Mouse (Mus musculus) mouse embryonic stem cell (cell line): ENCODE results near the gene Gm43064.

Experiments used
- in situ Hi-C, 2 experiments: fragments of 300-500 bp; cut with MboI; formaldehyde crosslinking; loops; 1 replicate in 1 of 2; 3 replicates in 1 of 2; pipeline ENCODE4 v1.14.3; 2019 to 2020; ENCODE audit warnings: low sequenced_read_pairs in 2 of 2, low pct_unique_long_range_greater_than_20kb in 1 of 2, mixed read lengths in 1 of 2; ENCODE audit not compliant: unreplicated experiment in 1 of 2

Gene Gm43064

DNA sequence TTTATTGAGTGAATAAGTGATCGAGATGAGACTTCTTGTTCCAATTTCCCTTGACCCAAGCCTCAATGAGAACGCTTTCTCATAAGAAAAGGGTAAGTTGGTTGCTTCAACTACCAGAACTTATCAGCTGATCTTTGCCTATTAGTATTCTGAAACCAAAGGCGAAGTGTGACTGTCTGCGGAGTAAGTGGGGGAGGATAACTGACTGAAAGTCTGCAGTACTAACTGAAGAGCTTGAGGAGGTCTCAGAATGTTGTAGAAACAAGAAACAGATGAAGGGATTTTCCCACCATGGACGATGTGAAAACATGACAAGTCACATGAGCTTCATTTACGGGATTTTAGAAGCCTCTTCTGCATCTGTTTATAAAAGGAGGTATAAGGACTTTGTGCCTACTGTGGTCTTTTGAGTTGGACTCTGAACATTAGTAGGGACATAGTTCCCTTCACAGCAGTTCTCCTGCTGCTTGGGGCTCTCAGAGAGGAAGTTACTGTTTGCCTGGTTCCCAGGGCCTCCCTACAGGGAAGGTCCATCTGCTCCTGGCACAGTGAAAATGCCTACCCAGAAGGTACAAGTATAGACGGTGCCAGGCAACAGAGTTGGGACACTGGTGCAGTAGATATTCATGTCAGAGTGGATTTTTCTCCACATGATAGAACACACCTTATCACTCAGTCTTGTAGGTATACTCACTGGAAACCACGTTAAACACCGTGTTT, 41.4 kb downstream of the Gm43064 start:
- in situ Hi-C loops, result no loop called here

DNA sequence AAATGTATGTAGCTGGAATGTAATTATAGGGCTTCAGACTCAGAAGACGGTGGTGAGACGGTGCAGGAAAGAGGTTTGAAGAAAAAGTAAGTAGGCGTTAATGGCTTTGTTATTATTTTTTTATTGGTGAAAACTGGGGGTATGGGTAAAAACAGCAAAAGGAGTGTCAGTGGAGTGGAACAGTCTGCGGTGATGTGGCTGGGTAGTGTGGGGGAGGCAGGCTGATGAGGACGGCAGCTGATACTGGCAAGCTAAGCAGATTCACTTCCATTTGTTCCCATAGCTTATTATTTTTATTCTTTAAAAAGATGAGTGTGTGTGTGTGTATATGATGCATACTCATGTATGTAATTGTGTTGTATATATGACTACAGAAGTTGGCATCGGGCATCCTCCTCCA, 42.1 kb downstream of the Gm43064 start:
- in situ Hi-C loops, result no loop called here

DNA sequence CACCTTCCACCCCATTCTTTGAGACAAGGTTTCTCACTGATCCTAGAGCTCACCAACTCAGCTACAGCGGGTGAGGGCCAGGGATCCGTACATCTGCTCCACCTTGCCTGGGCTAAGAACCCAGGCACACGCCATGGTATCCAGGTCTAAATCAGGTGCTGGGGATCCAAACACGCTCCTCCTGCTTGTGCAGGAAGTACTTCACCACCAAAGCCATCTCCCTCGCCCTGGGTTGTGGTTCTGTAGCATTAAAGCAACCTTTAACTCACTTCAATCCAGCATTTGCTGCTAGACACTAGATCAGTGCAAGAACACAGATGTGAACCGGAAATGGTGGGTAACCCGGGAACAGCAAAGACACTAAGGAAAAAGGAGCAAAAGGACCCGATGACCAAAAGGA, 42.5 kb downstream of the Gm43064 start:
- in situ Hi-C loops, result no loop called here

DNA sequence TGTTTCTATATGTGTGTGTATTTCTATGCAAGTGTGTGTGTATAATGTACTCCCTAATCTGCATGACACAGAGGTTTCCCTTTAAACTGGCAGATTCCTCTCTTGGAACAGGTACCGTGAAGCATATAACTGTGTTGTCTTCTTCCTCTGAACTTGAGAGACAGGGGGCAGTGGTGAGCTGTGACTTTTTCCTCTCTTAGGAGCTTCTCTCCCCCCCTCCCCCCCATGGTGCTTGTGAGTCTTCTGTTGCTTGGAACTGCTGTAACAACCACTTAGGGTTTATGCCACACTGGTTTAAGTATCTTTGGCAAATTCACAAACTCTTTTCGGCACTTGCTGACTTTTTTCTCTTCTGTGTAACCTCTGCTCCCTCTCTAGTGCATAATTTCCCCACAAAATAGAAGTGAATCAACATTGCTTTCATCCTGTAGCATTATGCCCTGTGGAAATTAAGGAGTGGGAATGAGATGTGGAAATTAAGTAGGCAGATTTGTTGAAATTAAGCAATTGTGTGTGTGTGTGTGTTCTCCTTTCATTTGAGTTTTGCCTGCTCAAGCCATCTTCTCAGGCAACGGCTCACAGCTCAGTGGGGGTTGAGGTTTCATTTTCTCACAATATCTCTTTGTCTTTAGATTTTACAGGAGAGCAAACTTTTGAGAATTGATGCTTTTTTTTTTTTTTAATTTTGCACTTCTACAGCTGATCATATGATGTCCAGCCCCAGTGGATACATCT, 43.4 kb downstream of the Gm43064 start:
- in situ Hi-C loops, result no loop called here

DNA sequence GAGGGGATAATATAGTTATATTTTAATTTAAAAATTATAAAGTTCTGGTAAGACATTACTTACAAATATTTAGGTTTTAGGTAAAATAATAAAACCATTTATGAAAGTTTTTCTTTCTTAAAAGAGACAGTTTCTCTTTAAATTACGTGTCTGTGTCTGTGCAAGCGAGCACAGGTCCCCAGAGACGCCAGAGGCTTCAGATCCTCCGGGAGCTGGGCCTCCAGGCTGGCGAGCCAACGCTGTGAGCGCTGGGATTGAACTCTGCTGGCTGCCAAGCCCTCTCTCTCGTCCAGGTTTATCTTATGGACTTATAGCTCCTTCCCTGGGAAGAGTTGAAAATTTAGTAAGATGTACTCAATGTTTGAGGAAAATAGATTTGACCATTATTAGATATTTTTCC, 44.4 kb downstream of the Gm43064 start:
- in situ Hi-C loops, result no loop called here

DNA sequence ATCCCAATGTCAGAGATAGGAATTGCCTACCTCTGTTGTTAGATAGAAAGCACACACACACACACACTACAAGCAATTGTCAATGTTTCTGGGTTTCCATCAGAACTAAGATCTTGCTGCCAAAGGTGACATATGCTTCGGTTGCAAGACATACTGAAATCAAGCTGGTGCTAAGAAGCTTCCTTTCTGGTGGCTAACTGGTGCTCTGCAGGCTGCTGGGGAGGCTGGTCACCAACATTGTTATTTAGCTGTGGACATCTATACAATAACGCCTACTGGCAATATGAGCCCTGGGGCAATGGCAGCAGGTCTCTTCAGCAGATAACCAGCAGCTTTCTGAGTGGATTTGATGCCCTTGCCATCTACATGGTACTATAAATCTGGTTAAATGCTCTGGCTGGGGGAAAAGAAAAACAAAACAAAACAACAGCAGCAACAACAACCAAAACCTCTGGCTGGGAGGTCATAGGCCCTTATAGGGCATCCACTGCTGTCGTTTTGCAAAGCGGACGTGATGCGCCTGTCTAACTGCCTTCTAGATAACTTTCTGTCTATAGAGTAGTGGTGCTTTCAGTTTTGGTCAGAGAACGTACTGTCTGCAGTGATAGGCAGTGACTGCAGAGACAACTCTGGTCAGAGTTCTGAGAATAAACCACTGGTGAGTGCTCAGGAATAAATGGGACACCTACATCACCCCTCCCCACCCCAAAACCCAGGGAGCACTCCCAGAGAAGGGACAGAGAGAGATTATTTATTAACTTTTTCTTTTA, 47.8 kb downstream of the Gm43064 start:
- in situ Hi-C loops, result no loop called here

DNA sequence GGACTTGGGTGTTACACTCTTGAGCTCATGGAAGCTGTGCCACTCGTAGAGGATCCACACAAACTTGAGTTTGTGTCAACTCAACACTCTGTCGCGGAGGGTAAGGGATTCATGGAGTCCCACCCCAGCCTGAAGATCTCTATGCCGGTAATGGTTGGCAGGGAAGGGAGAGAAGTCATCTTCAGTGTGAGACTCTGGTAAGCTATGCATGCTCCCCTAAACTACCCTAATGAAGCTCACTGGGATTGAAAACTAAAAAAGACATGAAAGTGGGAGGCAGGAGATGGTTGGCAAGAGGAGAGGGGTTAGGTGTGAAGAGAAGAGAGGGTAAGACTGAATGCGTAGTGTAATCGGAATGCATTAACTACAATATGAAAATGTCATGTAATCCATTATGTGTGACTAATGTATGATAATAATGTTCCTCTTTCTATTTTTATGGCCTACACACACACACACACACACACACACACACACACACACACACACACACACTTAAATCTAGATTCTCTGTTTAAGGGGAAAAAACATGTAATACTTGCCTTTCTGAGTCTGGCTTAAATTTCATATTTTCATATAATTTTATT, 48.7 kb downstream of the Gm43064 start:
- in situ Hi-C loops, result no loop called here

DNA sequence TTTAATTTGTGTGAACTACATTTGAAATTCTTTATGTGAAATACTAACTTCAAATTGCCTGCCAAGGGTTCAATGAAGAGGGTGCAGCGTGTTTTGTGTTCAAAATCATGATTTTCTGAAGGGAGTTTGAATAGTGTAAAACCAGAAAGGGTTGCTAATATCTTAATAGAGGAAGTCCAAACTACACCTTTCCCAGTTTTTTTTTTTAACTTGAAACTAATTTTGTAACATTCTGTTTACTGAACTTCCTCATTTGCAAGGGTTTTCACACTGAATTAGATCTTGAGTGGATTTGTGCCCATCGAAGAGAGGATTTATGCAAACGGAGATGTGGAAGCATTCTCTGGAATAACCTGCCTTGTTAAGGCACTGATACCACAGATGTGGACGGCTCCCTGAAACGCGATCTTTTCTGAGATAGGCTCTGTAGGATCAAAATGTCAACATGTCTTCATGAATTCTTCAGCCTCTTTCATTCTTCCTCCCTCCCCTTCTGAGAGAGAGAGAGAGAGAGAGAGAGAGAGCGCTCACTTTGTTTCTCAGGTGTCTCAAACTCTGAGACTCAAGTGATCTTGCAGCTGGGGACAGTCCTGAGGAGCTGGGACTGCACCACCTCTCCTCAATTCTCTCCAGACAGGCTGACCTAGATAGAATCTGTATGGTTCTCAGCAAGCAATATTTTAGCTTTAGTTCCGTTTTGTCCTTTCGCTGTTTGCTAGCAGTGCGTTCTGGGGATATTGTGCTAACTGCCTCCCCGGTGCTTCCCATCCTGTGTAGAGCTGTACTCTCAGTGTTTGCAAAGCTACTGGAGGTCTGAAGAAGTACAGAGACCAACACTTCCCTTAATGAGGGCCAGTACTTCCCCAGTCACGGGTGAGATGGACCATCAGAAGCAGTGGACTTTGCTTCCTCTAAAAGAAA, 49.8 kb downstream of the Gm43064 start, which contains the start of gene Ptpn22:
Gene Ptpn22, plus strand, starts transcription at position 915 of the 921 bp plus-strand sequence.
- in situ Hi-C loops, result no loop called here

DNA sequence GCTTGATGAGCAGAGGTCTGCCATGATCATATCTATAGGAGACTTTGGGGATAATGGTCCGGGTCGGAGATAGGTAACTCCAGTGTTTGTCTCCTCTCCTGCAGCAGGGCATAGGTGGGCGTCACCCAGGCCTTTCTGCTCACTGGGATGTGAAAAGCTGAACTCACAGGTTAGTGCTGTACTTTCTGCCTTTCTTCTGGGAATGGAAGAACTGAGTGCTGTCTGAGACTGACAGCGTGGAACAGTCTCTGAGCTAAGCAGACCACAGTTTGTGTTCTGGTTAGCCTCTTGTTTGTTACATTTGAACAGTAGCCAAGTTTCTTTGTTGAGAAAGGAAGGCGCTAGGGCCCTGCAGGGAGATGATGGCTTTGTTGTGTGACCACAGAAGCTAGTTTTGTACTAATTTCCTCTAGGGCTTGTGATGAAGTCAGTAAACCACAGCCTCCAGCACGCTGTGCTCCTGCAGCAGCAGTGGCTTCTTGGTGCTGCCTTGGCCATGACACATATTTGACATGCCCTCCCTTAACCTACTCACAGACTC, 50.5 kb downstream of the Gm43064 start:
- in situ Hi-C loops, result no loop called here

DNA sequence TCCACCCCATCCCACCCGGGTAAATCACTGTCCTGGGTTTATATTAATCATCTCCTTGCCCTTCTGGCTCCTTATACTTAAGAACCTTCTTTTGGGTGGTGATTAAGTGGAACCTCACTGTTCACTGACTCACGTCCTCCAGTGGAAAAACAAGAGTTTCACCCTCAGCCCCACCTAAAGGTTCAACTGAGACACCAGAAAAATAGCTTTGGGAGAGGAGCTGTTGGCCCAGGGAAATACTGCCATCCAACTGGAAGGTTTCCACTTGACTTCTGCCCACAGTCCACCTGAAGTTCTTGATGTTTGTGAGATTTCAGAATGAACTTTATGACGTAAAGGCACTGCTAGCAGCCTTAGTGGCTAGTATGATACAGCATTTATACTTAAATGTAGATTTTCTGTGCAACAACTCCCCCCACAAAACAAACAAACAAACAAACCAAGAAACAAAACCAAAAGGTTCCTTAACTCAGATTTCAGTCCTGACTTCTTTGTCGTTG, 53.4 kb downstream of the Gm43064 start:
- in situ Hi-C loops, result no loop called here

DNA sequence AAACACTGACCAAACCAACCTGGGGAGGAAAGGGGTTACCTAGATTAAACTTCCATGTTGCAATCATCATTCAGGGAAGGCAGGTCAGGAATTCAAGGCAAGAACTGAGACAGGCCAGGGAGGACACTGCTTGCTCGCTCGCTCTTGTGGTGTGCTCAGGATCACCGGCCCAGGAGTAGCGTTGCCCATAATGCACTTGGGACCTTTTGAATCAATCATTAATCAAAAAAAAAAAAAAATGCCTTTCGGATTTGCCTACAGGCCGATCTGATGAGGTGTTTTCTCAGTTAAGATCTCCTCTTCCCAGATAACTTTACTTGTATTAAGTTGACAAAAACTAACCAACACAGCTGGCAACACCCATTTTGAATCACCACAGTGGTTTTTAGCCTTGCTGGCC, 54.8 kb downstream of the Gm43064 start:
- in situ Hi-C loops, result no loop called here

DNA sequence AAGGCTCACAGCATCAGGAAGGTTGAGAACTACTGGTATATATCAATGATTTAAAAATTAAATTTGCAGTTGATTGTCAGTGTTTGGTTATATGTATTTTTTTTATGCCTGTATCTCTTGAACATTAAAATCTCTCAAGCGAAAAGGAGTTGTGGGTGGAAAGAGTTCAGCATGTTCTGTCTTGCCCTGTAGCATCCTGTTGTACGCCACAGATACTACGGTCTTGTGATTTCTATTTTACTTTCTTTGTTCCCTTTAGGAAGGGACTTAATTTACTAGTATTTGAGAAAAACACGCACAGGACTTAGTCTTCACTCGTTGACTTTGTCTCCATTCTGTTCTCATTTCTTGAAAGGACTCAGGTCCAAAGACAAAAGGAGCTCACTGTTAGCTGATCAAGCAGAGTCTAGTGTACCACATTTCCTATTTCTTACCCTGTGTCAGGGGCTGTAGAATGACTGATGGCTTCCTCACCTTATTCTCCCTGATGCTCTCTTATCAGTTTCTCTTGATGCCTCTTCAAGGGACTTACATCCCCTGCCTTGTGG, 58.1 kb downstream of the Gm43064 start:
- in situ Hi-C loops, result no loop called here

DNA sequence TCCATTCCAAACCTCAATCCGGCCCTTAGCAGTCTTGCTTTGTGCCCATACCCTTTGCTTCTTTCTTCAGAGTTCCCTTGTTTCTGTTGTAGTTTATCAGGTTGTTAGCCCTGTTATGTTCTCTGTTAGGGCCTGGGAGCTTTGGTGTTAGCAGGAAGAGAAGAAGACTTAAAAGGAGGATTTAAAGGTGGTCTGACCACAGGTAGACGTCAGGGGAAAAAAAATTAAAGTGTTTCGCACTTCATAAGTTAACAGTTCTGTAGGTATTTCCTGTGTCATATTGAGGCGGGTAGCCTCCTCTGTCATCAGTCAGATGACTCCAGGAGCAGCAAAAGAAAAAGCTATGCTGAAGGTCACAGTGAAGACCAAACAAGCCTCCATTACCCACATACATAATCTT, 58.6 kb downstream of the Gm43064 start:
- in situ Hi-C loops, result no loop called here

DNA sequence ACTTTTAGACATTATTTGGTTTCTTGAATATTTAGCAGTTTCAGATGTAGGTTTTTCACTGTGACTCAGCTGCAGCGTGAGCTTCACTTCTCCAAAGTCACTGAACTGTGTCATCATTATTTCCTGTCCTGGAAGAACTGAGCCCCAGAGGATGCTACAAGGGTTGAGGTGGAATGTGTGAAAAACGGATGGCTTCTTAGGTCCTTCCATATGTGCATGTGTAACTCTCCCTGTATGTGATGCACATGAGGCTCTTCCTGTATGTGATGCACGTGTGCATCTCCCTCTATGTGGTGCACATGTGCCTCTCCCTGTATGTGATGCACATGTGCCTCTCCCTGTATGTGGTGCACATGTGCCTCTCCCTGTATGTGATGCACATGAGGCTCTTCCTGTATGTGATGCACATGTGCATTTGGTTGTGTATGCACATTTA, 63.3 kb downstream of the Gm43064 start:
- in situ Hi-C loops, result no loop called here

DNA sequence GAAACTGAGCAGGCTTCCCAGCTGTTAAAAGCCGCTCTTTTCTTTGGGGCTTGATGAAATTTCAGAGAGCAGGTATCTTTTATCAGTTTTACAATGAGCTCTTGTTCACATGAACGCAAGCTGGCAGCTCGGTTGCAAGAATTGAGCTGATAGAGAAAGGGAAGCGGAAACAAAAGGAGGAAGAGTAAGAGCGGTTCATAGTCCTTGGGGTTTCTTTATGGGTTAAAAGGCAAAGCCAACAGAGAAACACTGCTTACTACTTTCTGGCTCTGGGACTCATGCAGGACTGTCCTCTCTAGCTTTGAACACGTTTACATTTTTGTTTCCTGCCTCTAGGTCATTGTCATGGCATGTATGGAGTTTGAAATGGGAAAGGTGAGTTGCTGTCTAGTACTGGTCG, 65.0 kb downstream of the Gm43064 start:
- in situ Hi-C loops, result no loop called here

DNA sequence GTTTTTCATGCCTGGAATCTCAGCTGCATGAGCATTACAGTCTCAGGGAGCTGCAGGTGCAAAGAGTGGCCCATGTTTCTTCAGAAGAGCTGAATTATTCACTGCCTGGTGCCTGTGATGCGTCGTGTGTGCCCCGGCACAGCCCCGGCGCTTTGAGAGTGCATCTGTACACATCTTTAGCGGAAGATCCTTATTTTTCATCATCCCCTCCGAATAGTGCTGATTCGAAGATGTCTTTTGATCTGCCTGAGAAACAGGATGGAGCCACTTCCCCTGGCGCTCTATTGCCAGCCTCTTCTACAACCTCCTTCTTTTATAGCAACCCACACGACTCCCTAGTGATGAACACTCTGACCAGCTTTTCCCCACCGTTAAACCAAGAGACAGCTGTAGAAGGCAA, 76.6 kb downstream of the Gm43064 start:
- in situ Hi-C loops, result no loop called here

DNA sequence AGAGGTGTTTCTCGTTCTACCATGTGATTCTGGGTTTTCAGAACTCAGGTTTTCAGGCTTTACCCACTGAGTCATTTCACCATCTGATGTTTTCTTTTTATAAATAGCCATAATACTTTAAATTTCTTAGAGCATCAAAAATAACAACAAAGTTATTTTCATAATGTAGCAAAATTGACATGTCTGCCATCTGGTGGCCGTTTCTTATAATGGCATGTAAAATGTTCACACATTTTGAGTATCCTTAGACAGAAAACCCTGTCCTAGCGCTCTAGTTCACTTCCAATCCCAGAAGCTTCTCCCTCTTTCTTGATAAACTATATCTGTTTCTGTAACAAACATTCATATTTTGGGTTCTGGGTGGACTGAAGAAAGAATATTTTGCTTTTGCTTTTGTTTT, 78.2 kb downstream of the Gm43064 start:
- in situ Hi-C loops, result no loop called here
